Mouse (Mus musculus): ENCODE data around the gene Llph.

Llph gene

DNA sequence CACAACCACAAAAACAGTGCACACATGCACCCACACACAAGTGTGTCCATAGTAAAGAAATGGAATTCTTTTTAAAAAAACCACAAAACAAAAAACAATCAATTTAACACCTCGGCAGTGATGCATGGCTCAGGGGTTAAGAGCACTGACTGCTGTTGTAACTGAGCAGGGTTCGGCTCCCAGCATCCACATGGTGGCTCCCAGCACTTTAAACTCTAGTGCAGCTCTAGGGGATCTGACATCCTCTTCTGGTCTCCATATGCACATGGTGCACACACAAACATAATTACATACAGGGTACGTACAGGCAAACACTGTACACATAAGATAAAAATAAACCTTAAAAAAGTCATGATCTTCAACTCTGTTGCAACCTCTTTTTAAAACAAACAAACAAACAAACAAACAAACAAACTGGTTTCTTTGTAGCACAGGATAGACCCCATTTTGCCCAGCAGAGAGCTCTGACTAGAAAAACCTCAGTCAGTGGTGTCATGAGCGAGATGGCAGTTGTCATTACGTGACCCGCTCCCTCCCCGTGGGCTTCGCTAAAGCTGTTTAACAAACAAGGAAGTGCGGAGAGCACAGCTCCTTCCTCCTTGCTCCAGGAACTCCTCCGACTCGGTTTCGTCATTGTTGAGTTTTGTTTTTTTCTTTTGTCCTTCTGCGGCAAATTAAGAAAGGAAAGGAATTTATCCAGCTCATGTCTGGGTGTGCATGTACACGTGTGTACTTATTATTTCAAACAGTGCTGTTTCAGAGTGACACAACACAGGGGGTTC, 7.1 kb upstream of the Llph start:
- no peak for DNase-seq (ENCODE audit: low read depth, low spot score)

DNA sequence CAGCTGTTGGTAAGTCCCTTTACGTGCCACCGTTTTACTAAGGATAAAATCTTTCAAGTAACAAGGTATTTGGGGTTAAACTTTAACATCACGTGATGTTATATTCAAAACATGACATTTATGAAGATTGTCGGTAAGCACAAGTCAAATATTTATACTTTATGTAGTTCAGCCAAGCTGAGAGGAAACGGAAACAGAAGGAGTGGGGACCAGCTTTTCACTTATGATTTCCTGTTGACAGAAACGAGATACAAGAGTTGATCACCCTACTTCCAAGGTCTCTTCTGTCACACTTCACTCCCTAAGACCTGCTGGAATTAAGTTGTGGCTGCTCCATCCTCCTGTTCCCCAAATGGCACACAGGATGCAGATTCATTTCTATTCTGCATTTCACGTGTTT, 6.1 kb upstream of the Llph start:
- no peak for DNase-seq (ENCODE audit: low read depth, low spot score)

DNA sequence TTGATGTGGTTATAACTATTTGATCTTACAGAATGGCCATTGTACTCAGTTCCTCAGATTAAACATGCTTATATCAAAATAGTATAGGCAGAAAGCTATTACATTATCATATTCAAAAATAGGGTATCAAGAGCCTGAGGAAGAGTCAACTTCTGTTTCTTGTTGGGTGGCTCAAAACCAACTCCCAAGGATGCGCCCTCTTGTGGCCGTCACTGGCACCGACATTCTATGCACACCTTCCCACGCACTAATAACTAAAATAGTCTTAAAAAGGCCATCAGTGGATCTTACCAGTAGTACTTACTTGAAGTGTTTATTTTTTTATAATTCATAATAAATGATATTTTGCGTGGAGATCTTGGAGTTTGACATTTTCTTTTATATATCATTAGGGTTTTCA, 4.8 kb downstream of the Llph start:
- DNase-seq (ENCODE audit: low read depth, low spot score): peak; percentile 71

DNA sequence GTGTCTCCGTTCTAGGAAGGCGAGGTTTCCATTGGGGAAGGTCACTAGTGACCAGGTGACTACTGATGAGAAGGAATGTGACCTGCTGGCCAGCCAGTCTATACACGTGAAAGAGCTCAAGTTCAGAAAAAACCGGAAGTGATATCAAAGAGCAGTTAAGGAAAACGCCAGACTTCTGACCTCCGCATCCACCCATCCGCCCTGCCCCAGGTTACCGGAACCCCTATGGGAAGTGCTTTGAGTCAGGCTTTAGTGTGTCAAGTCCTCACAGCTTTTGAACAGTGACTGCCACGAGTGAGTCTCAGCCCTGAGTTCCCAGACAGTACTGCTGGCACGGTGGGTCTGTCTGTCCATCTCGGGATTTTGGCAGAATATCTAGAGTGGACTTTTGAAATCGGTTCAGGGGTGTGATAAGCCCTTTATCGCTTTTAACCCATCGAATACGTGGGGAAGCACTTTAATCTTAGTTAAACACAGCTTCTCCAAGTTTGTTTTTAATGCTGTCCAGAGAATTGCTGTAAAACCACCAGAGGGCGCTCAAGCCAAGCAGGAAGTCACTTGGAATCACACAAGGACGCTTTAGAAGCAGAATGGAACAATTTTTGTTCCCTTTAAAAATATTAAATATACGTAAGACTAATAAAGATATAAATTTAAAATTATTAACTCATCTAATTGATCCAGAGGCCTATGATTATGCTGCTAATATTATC, 6.9 kb downstream of the Llph start:
- DNase-seq (ENCODE audit: low read depth, low spot score): peak; percentile 56

DNA sequence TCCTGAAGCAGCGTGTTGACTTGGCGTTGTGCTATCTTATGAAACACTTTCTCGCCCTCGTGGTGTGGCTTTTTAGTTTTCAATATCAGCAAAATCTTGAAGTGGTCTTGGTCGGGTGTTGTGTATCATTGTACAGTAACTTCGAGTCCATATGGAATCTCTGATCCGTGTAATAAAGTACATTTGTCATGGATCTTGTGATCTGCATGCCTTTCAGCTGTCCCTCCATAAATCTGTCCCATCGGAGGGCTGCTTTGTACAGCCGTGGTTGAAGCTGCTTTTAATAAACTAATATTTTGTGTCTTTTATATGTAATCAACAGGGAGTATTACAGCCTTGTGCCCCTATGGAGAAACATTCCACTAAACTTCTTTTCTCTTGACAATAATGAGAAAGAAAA, 10.0 kb downstream of the Llph start:
- DNase-seq (ENCODE audit: low read depth, low spot score): no peak

DNA sequence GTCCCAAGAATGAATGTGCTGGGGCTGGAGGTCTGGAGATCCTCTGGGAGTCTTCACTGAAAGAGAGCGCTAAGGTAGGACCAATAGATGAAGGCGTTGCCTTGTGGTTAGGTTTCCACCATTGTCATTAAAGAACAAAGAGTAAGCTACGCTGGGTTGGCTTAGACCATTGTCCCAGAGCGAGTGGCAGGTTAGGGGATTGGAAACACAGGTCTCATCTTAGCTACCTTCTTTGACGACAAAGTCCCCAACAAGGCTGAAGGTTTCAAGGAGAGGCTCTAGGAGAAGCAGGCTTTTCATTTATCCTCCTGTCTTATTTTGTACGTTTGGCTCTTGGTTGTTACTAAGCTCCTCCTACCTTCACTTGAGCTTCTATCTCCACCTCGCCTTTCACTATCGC, 11.4 kb downstream of the Llph start:
- no peak for DNase-seq (ENCODE audit: low read depth, low spot score)

DNA sequence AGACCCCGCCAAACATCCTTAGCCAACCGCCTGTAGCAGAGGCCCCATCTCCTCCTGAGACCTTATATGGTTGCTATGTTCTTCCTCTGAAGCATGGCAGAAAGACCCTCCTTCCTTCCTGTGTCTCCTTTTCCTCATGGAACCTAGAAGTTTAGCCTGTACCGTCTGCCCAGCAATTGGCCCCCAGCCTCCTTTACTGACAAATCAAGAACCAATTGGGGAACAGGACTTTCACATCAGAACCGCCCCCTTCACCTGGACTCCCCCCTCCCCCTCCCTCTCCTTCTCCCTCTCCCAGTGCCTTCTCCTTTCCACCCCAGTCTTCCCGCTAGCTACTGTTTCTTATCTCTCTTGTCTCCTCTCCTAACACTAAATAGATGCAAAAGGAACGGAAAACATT, 12.6 kb downstream of the Llph start:
- no peak for DNase-seq (ENCODE audit: low read depth, low spot score)

DNA sequence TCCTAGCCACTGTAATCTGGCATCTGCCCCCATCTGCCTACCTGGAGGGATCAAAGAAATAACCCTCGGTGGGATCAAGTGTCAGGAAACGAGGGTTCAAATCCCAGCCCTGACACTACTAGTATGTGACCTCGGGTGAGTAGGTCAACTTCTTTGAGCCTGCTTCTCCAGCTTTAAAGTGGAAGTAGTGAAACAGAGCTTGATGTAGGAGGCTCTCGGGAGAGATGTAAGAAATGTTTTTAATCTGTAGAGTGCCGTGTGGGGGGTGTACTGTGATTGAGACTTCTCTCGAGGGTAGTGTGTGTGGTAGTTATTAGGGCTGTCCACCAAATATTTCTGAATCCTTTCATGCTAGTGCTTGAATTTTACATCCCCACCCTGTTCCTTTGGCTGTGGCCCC, 15.6 kb downstream of the Llph start:
- DNase-seq (ENCODE audit: low read depth, low spot score): no peak

DNA sequence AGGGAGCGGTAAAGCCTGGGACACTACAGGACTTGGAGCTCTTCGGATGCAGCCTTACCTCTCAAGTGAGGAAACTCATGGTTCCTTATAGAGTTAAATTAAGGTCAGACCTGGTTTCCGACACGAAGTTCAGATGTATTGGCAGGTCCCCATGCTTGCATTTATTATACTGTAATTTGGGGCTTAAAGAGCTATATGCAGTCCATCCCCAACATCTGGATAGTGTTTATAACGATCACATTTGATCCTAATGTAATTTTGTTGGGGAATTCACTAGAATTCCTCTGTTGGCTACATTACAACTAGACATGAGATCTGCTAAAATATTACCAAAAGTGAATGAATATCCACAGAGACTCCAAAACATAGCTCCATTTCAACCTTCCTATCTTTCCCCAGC, 18.8 kb downstream of the Llph start:
- no peak for DNase-seq (ENCODE audit: low read depth, low spot score)

DNA sequence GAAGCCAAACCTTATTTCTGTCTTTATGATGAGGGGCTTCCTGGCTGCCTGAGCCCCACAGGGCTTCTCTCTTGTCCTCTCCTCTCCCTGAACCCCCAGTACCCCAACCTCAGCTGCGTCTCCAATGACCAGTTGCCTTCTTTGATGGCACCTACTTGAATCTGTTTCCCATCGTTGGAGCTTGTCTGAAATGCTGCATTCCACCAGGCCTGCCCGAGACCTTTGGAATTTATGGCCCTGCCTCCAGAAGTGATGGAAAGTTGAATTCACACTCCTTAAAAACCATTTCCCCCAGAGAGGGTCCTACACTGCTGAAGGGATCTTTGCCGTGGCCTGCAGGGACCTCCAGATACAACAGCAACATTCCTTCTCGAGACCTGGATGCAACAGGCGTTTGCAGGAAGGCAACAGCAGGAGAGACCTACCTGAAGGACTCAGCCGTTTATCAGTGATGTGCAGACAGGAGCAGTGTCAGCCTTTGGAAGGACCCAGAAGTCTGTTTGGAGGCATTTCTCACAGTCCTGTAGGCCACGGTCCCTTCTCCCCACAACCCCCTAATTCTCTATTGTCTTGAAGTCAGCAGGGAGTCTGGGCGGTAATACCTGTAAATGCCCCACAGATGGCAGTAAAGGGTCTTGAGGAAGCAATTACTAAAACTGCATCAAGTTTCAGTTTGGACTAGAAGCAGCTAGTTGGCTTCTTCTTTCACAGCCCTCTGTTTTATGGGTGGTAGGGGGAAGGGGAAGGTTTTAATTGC, 20.3 kb downstream of the Llph start:
- DNase-seq (ENCODE audit: low read depth, low spot score): peak; percentile 85

DNA sequence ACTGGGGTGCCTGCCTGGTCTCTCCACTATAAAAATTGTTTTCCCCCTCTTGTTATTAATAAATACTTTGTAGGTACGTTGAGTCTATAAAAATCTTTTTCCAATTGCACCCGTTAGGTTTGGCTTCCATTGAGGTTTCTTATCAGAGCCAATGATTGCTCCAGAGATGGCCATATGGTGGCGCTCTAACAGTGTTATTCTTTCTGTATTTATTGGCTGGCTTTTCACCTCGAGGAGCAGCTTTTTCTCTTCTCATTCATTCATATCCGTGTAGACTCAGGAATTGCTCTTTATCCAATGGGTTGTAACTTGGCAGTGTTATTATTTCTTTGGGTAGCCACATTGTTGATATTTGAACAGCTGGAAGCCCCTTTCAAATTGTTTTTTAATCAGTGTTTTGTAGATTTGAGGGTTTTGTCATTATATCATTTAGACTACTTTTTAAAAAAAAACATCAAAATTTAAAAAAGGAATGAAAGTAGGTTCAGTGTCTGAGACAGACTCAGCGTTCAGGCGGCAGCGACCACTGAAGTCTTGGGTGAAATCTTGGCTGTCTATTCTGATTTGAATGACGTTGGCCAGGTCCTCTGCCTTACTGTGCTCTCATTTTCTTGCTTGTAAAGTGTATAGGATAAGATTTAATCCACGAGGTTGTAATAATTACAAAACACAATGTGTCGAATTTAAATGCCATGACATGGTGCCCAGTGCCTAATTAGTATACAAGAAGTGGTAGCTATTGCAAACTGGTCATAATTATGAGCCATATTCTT, 24.2 kb downstream of the Llph start:
- DNase-seq (ENCODE audit: low read depth, low spot score): no peak

DNA sequence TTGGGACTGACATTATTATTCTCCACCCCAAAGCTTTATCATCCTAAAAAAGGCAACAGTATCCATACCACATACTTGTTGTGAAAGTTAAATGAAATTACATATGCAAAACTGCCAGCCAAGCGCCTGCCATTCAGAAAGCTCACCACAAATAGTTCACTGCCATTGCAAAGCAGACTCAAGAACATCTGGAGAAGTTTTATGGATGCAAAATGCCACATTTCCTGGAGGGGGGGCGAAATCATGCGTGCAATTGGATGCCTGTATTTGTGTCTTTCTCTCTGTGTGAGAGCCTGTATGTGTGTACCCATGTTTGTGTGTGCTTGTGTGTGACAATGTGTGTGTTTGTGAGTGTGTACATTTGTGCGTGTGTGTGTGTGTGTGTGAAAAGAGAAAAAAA, 24.9 kb downstream of the Llph start:
- no peak for DNase-seq (ENCODE audit: low read depth, low spot score)

DNA sequence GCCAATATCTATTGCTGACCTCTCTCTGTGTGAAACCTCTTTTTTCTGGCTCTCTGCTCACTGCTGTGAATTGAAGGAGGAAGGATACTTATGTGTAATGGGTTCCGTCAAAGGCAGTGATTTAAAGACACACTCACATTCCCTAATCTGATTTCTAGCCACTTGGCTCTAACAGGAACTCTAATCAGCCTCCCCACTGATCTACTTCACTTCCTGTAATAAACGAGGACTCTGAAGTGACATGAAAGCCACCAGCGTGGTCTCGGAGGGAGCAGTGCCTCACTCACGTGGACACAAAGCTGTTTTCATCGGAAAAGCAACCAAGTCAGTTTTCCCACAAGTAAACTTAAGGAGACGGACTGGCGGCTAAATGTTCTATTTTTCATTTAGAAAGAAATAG, 25.9 kb downstream of the Llph start:
- DNase-seq (ENCODE audit: low read depth, low spot score): no peak

DNA sequence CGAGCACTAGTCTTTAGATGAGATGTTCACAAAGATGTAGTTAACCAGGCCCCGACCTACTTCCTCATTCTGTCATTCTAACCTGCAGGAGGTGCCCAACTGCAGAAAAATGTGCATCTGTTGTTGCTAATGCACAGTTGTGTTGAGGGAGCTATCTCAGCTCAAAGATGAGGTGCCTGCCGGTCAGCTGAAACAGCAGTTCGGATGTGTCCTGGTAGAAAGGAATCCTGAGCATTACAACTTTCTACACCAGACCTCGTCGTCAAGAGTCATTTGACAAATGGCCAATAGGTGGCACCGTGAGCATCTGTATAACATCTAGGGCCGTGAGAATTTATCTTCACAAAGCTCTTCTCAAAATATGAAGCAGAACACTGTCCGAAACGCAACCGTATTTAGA, 30.4 kb downstream of the Llph start:
- DNase-seq (ENCODE audit: low read depth, low spot score): peak; percentile 79

DNA sequence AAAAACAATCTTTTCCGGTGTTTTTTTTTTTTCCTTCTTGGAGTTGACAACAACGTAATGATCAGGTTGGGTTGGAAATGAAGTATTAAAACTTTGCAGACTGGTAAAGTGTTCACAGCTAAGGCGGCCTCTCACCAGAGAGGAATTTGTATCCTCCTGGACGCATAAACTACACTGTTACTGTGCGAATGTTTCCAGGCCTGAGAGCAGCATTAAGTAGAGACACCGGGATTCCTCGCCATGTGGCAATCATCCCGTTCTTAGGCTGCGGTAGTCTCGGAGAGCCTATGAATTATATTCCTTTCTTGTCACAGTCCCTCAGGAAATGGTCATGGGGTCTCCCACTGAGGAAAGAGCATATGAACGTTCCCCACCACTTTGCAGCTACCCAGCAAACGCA, 40.9 kb downstream of the Llph start:
- no peak for DNase-seq (ENCODE audit: low read depth, low spot score)

DNA sequence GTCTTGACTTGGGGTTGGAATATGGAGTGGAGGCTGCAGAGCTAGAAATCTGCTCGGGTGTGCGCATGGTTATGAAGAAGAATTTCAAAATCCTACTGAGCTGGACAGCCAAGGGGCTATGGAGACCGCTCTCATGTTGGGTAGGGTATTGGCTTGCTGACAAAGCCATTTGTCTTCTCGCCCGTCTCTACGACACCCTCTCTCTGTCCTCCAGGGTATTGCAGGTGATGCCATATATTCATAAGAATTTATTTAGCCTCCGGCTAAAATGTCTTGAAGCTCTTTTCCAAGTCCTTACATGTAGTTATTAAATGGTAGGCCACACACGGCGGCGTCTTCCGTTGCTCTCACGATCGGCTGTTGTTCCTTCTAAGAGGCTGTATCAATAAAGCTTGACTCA, 43.1 kb downstream of the Llph start:
- no peak for DNase-seq (ENCODE audit: low read depth, low spot score)

DNA sequence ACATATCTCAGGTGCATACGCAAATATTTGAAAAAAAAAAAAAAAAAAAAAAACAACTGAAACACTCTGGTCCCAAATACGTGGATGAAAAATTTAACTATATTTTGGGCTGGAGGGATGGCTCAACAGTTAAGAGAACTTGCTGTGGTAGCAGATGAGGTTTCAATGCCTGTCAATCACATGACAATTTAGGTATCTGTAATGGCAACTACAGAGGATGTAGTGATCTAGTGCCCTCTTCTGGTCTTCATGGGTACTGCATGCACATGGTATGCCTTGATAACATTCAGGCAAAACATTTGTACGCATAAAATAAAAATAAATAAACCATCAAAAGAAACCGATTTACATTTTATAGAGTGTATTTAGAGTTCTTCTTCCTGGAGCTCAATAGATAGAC, 43.9 kb downstream of the Llph start:
- peak; percentile 61 for DNase-seq (ENCODE audit: low read depth, low spot score)

DNA sequence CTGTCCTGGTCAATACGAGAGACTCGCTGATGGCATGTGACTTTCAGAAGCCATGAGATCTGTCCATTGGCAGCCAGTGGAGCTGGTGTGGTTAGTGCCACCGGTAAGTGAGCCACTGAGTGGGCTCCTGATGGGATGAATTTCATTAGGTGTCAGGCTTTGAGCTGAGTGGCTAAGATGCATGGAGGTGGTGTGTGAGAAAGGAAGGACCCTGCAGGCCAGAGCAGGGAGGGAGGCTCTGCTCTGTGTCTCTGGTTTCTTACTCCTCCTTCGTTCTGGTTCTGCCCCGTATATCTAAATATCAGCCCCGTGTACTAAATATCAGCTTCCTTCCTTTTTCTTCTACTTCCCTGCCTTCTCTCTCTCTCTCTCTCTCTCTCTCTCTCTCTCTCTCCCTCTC, 44.4 kb downstream of the Llph start:
- no peak for DNase-seq (ENCODE audit: low read depth, low spot score)

DNA sequence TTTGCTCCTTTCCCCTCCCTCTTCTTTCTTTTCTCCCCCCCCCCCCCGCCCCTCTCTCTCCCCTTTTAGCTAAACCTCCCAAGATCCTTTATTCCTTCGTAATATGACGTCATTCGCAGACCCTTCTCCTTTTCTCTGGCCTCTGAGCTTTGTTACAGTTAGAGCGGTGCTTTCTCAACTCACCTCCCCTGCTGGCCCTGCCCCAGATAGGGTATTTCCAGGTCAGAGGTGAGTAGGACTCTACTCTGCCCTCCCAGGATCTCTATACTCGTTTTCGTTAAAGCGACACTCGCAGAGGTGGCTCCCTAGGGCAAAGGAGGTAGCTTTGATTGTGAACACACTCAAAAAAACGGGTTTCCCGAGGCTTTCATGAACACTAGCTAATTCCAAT, 45.0 kb downstream of the Llph start:
- no peak for DNase-seq (ENCODE audit: low read depth, low spot score)

DNA sequence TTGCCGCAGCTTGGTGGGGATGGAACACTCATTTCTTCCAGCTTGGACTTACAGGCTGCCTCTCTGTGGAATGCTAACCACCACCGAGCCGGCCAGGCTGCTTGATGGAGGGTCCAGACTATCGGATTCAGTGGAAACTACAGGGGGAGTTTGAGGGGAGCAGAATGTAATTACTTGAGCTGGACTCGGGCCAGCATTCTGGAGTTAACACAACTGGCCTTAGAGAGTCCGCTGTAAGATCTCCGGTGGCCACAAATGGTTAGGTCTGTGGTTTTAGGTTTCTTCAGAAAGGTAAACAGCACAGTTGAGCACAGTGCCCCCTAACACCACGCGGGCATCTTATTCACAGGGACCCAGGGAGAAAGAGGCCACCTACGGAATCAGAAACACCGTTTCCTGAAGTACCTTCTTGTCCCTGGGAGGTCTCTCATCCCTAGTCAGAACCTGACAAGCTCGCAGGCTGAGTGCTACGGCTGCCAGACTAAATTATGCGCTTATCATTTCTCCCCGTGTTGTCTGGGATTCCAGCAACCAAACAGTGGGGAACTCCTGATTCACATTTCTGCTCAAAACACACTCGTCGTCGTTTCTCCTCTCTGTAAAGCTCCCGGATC, 45.5 kb downstream of the Llph start:
- no peak for DNase-seq (ENCODE audit: low read depth, low spot score)

DNA sequence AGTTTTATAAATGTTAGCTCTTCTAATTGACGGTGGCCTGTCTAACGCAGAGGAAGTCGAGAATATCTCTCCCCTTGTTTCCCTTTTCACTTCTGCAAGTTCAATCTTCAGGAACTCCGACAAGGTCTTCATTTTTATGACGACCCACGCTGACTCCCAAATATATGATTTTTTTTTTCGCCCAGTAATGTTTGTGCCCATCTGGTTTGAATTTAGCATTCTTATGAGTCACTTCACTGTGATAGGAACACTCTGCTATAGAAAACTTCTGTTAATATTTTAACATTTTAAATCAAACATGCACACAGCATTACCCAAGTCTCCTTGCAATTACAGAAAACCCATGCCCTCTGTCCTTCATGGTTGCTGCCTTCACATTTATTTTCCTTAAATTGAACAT, 46.5 kb downstream of the Llph start:
- DNase-seq (ENCODE audit: low read depth, low spot score): no peak

All from A20 (cell line).